Mouse (Mus musculus): Measurements from ENCODE around the gene Prdm1.

The Prdm1 gene

DNA sequence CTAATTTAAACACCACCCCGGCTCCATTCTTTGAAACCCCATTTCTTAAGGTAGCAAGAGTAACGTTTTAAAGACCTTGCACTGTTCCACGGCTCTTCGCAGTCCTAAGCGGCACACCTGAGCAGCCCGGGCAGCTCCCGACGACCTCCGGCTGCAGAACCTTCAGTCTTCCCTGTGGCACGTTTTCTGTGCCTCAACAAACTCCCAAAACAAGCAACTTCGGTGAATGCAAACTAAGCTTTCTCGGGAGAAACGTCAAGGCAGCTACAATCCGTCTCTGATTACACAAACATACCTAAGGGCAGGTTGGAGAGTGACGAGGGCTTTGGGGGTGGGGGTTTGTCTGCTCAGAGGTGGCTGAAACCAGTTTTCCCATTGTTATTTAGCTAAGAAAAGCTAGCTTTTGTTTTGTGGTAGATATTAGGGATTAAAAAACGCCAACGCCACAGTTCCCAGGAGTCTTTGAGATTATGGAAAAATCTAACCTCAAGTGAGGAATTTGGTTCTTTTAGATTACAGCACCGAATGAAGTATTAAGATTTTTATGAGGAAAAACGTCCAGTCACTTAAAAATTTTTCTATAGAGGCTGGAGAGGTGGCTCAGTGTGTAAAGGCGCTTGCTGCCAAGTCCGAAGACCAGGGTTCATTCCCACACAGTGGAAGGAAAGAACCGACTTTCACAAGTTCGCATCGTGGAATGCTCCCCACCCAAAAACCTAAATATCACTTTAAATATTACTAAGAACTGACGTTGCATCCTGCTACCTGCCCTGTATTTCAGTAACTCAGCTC is at the start of gene Prdm1:
Prdm1 (minus strand) TSS at position 211 of the 792 bp plus-strand sequence.
- DNase-seq (ENCODE audit: low spot score), result no peak

DNA sequence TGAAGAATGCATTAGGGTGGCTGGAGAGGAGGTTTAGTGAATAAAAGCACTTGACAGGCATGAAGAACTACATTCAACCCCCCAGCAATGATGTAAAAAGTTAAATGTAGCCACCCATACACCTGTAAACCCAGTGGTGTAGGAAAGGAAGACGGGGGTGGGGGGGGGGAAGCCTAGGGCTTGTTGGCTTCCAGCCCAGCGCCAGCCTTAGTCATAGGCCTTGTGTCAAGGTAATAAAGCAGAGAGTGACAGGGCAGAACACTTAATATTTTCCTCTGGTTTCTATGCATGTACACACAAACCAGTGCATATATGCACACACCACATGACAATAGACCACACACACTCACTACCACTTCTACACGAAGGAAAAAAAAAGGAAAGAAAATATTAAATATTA is 37.7 kb upstream of the Prdm1 start:
- DNase-seq (ENCODE audit: low spot score), result no peak

DNA sequence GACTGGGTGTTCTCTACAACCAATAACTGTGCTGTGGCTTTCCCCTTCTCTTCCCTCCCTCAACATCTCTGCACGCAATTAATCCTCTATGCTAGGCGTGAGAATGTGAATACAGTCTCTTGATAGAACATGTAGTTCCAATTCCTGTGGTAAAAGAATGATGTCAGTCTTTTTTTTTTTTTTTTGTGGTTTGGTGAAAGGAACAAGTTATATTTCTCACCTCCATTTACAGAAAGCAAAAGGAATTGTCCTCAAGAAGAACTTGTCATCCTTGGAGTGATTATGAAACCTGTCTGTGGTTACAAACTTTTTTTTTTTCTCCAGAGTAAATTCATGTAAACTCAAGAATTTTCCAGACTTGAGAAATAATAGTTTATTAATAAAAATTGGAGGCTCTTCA is 36.8 kb upstream of the Prdm1 start:
- no peak for DNase-seq (ENCODE audit: low spot score)

DNA sequence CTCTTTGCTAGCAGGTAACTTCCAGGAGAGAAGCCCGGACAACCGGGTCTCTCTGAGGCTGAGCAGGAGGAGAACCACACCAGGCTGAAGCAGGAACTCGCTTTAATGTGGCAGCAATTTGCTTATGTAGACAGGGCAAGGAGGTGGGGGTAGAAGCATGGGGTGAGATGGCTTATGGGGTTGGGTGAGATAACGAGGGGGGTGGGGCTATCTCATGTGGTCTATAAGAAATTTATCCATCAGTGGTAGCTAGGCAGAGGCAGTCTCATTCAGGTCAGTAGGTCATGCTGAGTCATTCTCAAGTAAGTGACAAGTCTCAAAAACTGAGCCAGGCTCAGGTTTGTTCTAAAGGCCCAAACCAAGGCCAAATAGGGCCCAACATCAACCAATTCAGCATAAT is 28.5 kb upstream of the Prdm1 start:
- DNase-seq (ENCODE audit: low spot score), result no peak

DNA sequence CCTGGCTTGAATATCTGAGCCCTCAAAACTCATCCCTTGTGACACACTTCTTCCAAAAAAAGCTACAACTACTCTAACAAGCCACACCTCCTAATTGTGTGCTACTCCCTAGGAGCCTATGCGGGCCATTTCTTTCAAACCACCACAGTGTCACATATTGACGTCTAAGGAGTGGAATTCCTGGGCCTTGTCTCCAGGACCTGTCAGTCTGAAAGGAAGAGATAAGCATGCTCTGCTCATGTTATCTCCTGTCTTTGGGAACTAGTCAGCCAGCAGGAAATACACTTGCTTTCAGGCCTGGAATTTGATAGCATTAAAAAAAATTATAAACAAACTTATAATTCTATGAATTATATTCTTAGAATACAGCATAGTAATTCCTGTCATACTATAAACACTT is 27.0 kb upstream of the Prdm1 start:
- DNase-seq (ENCODE audit: low spot score), result no peak

DNA sequence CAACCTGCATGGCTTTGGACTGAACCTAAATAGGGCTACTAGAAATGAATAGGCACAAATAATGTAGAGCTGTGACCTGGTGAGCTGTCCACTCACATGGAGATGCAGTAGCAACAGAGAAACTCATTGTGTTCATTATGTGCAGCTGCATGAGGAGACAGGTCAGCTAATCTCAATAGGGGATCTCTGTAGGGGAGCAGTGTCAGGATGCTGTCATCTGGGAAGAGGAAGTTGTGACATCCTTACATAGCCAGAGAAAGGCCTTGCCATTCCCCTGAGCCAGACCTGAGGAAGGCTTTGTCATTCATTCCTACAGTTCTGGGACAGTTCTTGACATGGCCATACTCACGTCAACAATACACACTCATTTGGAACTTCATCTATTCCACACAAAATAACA is 25.3 kb upstream of the Prdm1 start:
- no peak for DNase-seq (ENCODE audit: low spot score)

DNA sequence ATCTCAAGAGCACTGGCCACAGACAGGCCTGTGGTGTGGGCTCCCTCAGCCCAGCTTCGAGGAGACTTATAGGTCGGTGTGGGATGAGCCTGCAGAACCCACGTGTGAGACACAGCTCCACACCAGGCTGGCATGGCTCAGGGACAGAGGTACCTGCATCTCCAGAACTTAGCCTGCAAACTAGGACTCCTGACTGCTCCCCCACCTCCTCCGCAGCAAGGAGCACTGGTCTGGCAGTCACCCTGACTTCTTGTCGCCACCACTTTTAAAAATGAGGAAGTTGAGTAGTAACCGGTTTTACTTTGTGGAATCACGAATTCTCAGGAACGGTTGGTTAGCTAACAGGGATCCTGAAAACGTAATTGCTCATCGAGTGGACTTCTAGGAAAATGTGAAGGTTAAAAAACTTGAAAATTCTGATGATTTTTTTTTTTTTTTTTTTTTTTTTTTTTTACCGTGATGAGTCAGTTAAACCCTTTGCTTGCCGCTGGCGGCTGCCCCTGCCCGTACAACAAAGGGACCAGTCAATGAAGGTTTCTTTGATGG is 10.8 kb upstream of the Prdm1 start:
- DNase-seq (ENCODE audit: low spot score), result no peak

DNA sequence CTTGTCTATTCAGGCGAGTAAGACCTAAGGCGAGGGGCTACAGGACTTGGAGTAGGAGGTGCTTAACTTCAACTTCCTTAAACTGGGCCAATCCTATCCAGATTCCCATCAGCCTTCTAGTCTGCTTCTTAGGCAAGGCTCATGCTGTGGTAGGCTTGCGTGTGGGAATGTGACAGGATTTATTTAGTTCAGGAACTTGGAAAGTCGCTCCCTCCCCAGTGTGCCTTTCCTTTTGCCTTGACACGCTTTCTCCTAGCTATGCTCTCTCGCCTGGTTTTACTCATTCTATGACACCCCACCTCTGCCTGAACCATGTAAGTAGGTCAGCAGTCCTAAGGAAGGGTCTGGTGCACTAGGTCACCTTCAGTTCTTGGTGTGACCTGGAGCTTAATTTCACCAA is 9.8 kb upstream of the Prdm1 start:
- no peak for DNase-seq (ENCODE audit: low spot score)

DNA sequence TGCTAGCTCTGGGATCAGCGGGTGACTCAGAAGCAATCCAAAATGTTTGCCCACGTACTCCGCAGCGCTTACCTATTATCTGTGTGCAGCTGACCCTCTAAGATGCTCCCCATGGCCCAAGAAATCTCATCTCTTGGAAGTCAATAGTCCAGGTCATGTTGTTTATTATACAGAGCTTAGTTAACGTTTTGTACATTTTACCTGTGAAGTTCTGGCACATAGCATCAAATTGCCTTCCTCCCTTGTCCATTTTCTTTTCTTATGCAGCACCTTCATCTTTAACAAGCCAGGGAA is 1.7 kb upstream of the Prdm1 start:
- no peak for DNase-seq (ENCODE audit: low spot score)

DNA sequence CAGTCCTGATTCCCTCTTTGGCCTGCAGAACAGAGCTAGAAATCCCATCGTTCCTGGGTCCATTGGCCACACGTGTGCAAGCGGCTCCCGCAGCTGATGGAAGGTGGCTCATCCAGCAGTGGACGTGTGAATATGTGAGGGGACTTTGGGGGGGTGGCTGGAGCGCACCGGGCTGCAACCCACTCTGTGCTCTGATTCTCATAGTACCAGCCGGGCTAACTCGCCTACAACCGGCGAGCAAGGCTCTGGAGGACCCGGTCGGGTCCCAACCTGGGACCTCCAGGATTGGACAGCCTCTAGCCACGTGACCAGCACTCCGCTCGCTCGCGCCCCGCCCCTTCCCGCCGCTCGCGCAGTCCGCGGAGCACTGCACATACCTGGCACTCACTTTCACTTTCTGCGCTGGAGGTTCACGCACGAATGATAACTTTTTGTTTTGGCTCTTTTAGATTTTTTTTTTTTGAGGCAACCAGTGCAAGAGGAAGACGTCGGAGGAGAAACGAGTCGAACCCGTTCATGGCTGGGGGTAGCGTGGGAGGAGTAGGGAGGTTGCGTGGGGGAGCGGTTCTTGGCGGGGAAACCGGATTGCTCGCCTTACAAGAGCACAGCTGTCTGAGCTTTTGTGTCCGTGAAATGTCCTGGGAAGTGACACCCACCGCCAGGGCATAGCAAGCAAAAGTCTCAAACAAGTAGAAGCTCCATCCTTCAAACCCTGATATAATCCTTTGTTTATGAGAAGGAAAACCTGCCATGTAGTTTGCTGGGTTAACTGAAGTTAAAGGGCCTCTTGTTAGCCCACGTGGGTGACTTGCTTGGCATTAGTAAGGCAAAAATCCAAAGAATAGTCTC is 1.1 kb upstream of the Prdm1 start:
- peak; percentile 19 for DNase-seq (ENCODE audit: low spot score)

DNA sequence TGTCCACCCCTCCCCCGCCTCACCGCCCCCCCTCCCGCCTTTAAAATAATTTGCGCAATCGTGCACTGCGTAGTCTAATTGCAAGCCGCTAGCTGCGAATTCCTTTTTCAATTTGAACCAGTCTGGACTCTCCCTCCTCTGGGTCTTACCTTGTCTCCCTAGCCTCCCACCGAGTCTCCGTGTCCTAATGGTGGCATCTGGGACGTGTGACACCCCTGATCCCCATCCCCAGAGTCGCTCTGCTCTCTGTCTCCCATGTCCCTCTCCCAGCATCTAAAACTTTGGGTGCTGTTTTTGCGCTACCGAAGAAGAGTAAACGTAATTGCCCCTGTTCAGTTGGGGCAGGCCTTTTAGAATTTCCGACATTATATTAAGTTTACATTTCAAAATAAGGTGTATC is 650 bp downstream of the Prdm1 start:
- no peak for DNase-seq (ENCODE audit: low spot score)

DNA sequence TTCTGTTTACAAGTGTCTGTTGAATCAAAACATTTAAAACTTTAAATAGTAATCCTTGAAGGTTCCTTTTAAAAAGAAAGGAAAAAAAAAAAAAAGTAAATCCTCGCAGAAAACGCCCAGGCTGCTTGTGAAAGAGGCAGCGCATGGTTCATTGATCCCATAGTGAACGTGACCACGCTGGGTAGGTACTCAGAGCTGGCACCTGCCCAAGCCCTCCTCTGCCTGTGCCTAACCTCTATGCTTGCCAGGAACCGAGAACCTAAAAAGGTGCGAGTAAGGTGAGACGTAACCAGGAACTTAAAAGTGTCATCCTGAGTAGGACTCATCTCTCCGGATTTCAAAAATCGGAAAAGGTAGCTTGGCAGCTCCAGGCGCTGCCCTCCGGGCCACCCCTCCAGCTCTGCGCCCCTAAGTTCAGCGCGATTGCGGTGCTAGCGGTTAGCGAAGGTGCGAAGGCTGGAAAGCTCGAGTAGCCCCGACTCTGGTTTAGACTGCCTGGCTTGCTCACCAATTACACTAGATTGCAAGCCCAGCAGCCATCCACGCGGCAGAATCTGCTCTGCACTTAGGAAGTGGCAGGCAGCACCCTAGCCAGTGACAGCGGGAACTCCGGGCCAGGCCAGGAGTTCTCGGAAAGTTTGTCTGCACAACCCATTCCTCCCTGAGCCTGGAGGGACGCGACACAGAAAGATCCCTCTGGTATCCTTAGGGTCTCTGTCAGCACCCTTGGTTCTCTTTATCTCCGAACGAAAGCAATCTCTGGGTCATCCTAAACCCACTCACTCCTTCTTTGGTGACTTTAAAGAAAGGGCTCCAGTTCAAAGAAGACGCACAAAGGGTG is 1.3 kb downstream of the Prdm1 start:
- no peak for DNase-seq (ENCODE audit: low spot score)

DNA sequence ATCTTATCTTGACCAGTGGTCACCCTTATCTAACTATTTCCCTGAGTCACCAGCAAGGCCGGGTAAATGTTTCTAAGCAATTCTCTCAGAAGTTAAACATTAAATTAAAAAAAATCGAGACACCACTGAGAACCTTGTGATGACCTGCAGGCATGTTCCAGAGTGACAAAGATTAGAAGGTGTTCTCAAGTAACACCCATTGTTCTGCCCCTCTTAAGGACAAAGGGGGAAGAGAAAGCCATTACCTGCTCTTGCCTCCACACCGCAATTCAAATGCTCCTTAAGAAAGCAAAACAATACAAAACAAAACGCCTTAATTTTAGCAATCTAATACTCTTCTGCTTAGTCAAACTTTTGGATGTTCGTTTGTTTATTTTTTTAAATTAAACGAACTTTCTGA is 8.1 kb downstream of the Prdm1 start:
- no peak for DNase-seq (ENCODE audit: low spot score)

DNA sequence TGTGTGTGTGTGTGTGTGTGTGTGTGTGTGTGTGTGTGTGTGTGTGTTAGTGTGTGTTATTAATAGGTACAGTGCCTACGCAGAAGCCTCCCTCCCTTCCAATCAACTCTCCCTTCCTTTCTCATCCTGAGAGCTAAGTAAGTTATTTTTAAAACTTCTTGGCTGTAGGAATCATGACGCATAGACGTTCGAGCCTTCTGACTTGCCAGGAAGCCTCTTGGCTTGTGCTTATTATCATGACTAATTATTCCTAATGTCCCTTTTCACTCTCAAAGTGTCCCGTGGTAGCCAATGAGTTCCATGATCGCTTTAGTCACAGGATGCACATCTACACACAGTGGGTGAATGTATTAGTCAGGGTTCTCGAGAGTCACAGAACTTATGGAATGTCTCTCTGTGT is 9.7 kb downstream of the Prdm1 start:
- DNase-seq (ENCODE audit: low spot score), result no peak

DNA sequence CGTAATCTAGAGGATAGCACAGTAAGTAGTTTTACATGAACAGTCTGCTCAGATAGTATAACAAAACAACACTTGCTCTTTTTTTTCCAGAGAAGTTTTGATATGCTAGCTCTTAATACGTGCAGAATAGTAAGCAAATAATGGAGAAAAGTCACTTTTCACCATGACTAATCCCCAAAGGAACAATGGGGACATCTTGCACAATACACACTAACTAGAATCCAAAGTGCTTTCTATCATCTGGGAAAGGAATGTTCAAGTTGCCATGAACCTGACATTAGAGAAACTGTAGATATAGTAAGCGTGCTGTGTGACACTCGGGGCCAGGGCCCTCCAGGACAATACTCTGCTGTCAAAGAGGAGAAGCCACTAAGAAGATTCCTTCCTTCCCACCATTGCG is 15.2 kb downstream of the Prdm1 start:
- no peak for DNase-seq (ENCODE audit: low spot score)

DNA sequence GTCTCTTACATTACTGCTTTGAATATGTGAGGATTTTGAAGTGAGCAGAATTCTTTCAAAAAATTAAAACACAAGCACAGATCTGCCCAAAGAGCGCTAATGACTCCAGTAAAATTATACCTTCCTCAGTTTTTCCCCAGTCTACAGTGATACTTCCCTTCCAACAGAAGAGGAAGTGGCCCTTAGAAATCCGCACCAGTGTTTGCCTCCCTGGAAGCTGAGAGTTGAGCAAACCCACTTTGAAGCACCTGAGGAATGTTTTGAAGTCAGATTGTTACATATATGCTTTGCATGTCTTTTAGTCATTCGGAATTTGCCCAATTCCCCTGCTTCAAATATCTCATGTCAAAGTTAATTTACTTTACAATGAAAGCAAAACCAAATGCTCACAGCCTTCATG is 17.3 kb downstream of the Prdm1 start:
- DNase-seq (ENCODE audit: low spot score), result no peak

DNA sequence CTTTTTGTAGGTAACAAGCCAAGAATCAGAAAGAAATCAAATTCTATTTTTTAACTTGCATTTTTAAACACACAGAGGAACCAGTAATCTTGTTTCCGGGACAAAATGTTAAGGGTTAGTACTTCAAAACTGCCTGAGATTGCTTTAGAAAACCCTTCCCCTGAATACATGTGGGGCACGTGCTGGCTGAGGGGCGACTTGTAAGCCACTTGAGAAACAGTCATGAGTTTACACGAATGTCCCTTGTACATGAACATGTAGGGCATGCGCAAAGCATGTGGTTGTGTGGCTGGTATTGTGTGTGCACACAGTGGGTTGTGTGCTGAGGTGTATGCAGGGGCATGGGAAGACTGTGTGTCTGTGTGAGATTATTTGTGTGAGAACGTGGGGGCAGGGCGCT is 19.7 kb downstream of the Prdm1 start:
- DNase-seq (ENCODE audit: low spot score), result no peak

DNA sequence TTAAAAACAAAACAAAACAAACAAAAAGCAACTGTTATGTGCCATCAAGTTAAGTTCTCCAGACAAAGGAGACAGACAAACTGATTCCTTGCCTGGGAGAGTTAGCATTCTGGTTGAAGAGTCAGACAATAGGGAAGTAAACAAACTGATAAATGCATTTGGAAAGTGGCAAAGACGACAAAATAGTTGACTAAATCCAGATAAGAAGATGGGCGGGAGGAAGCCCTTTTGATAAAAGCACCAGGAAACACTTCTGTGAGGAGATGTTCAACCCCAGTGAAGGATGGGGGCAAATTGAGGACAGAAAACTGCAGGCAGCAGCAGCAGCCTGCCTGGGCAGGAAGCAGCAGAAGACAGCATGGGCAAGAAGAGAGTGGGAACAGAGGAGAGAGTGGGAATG is 20.3 kb downstream of the Prdm1 start:
- no peak for DNase-seq (ENCODE audit: low spot score)

DNA sequence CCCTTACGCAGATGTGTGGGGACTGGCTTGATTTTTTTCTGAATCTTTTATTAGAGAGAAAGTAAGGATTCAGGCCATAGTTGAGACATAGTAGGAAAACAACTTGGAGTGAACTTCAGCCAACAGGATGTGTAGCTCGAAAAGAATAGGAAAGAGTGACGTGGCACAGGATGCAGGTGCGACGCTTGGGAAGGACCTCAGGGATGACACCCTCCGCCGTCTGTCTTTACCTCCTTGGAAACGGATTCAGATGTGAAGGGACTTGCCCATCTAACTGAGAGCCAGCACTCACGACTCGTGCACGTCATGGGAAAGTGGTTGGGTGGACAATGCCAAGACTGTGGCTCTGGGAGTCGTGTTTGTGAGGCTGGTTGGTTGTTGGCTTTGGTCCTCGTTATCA is 25.4 kb downstream of the Prdm1 start:
- DNase-seq (ENCODE audit: low spot score), result no peak

DNA sequence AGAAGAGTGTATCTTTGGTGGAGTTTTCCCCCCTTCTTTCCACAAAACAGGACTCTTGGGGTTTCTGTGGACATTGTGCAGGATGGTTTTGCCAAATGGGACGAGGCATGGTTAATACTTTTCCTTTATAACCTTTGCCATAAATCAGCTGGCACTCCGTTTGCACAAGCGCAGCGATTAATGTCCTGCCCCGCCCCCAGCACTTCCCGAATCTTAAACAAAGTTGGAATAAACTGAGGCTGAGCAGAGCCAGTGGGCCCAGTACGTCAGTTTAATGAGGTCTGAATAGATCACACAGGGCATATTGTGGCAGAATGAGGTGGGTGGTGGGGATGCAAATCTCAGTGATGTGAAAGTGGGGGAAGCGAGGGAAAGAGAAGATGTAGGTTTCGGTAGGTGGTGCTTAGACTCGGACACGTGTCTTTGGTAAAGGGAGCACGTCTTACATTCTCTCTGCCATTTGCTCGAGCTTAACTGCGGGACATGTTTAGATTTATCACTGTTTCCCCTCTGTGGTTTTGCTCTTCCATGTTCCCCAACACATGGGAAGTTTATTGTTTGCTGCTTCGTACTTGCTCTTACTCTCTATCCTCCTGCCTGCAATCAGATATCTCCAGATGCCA is 28.3 kb downstream of the Prdm1 start:
- no peak for DNase-seq (ENCODE audit: low spot score)

DNA sequence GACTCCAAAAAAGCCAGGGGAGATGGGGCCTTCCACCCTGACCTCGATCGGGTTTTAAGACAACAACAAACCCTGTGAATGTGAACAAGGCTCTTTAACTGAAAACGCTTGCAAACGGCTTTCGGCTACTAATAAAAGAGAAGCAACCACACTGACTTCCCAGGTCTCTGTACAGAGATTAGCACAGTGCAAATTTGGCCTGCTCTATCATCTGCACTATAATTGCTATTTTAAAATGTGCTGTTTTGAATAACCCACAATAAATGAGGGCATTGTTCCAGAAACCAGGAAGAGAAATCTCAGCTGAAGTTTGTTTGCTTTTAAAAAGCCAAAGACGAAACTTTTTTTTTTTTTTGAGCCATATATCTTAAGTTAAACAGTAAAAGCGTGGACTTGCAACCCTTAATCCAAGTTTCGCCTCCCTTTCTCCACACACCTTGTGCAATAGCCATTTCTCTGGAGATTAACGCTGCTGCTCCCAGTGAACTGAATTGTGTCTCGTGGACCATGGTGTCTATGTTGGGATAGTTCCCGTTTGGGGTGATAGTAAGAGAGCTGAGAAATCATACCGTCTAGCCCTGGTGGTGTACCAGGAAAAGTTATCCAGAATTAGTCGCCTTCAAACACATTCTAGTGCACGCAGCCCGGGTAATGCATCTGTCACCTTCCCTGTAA is 34.3 kb downstream of the Prdm1 start:
- DNase-seq (ENCODE audit: low spot score), result no peak

Data from left cerebral cortex, adult 11 months (tissue).